Mouse (Mus musculus) liver, adult 2 months (tissue): ENCODE measurements around the gene Slitrk1. TPM values are rescaled to one million over a fixed set of nuclear protein-coding genes. Genes with fewer than 3 reads are reported as not detected.
A peak's percentile ranks its signal among the peaks of the same experiment; 100 is the strongest.

Source experiments
- DNase-seq: peaks from one replicate; pipeline ENCODE4 v3.0.0-alpha.2; 2011; ENCODE audit warnings: low read depth, low spot score; ENCODE audit errors: extremely low read depth
- H3K27ac ChIP-seq: fragments of 200-500 bp; replicated peaks from 2 replicates; pipeline ENCODE4 v1.5.1; 2012; ENCODE audit warnings: low read depth, mild to moderate bottlenecking, control low read depth, inconsistent platforms, low read length; ENCODE audit not compliant: insufficient read depth
- H3K27me3 ChIP-seq: fragments of 200-500 bp; 2 replicates; pipeline ENCODE4 v1.6.1; 2012; ENCODE audit warnings: mild to moderate bottlenecking, moderate library complexity, low read length, inconsistent platforms; ENCODE audit not compliant: control insufficient read depth, insufficient read depth
- H3K36me3 ChIP-seq: fragments of 200-500 bp; 2 replicates; pipeline ENCODE4 v1.6.1; 2012; ENCODE audit warnings: low read length, inconsistent platforms; ENCODE audit not compliant: control insufficient read depth, insufficient read depth
- H3K4me1 ChIP-seq: fragments of 200-500 bp; 2 replicates; pipeline ENCODE4 v1.6.1; 2011; ENCODE audit warnings: low read length; ENCODE audit not compliant: control insufficient read depth, insufficient read depth
- H3K4me3 ChIP-seq: fragments of 200-500 bp; 2 replicates; pipeline ENCODE4 v1.5.1; 2011; ENCODE audit warnings: low read depth, mild to moderate bottlenecking, control low read depth, low read length, moderate library complexity; ENCODE audit not compliant: insufficient read depth
- H3K79me2 ChIP-seq: fragments of 200-500 bp; 2 replicates; pipeline ENCODE4 v1.6.1; 2012; ENCODE audit warnings: inconsistent platforms, mild to moderate bottlenecking, low read length, moderate library complexity; ENCODE audit not compliant: control insufficient read depth, insufficient read depth
- H3K9ac ChIP-seq: fragments of 200-500 bp; 2 replicates; pipeline ENCODE4 v1.6.1; 2012; ENCODE audit warnings: low read depth, mild to moderate bottlenecking, control low read depth, inconsistent platforms, low read length
- CTCF ChIP-seq: fragments of 200-500 bp; IDR thresholded peaks from 2 replicates; pipeline ENCODE4 v1.5.1; 2011; ENCODE audit warnings: low read depth, low read length, control low read depth
- POLR2A ChIP-seq: fragments of 200-500 bp; IDR thresholded peaks from 2 replicates; pipeline ENCODE4 v1.6.1; 2011; ENCODE audit warnings: low read length, control low read depth; ENCODE audit not compliant: insufficient read depth; ENCODE audit errors: extremely low read depth
- WGBS: fragments of 180-500 bp; shearing (Covaris S2); methylation state at CpG from one replicate; pipeline ENCODE4 v1.1.7; 2018; 5-methylcytosine and 5-hydroxymethylcytosine counted together
- polyA plus RNA-seq: library from polyadenylated mRNA; depleted of rRNA; stranded (reverse); fragments of >200 nt; gene quantifications from 2 replicates; pipeline ENCODE4 v1.2.3, GENCODE M21; 2012
- total RNA-seq: library from RNA; depleted of rRNA; stranded (reverse); fragments of >200 nt; gene quantifications from 2 replicates; pipeline ENCODE4 v1.2.3, GENCODE M21; 2014

Slitrk1 gene
- total and polyA plus RNA-seq, 2 experiments, result not detected

GRCm38 (mm10) chr14:108911138-108911841, 2.7 kb downstream of the Slitrk1 start:
- Histone ChIP-seq H3K4me1 (no peaks in the 10 kb centered on the region), H3K79me2 (no peaks in the 10 kb centered on the region), H3K27ac (no peak overlapping the region), H3K9ac (no peak overlapping the region), H3K27me3 (peaks cover 12% of the 10 kb centered on the region; the same call in 1 of the 2 replicates), H3K36me3 (no peaks in the 10 kb centered on the region), H3K4me3 (no peak overlapping the region)
- WGBS, result 4% methylated on average over 24 of the region's 24 CpGs
- TF ChIP-seq POLR2A, result no peak
- no peak for DNase-seq

- no peak overlapping the region for H3K4me3 ChIP-seq
Measured at GRCm38 (mm10) chr14:108910449-108911137, 3.4 kb downstream of the Slitrk1 start.

DNA sequence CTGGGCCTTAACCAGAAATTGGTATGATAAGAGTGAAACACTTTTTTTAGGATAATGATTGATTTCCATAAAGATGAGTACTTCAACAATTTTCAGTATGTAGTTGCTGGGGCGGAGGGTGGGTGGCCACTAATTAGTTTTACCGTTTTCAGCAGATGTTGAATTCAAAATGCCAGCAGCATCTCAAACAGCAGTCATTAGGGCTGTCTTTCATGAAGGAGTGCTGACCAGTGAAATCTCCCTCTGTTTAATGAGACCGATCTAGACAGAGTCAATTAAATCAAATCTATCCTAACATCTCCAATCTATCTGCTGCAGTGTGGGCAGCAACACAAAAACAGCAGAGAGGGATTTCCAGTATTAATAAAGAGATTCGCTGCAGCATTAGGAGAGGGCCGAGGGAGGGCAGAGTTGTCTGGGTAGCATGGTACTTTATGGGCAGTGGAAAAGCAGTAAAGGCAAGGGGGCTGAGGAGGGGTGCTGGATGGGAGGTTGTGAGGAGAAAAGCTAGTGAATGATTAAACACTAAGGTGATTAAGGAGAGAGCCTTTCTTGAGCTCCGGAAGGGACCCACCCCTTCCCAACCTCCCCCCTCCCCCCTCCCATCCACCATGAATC, 4.5 kb downstream of the Slitrk1 start:
- no peaks in the 10 kb centered on the region for H3K4me1 ChIP-seq
- peaks cover 12% of the 10 kb centered on the region; the same call in 1 of the 2 replicates for H3K27me3 ChIP-seq
- no peaks in the 10 kb centered on the region for H3K79me2 ChIP-seq
- TF ChIP-seq POLR2A, result no peak
- TF ChIP-seq CTCF, result no peak
- no peaks in the 10 kb centered on the region for H3K36me3 ChIP-seq
- H3K9ac ChIP-seq, result no peak overlapping the region
- WGBS, result 41% methylated on average over 6 of the region's 6 CpGs
- no peak for DNase-seq
- H3K27ac ChIP-seq, result no peak overlapping the region
- H3K4me3 ChIP-seq, result no peak overlapping the region

More at GRCm38 (mm10) chr14:108910449-108911137, 3.4 kb downstream of the Slitrk1 start:
- Histone ChIP-seq H3K79me2 (no peaks in the 10 kb centered on the region), H3K36me3 (no peaks in the 10 kb centered on the region), H3K27me3 (peaks cover 12% of the 10 kb centered on the region; the same call in 1 of the 2 replicates), H3K9ac (no peak overlapping the region), H3K4me1 (no peaks in the 10 kb centered on the region), H3K27ac (no peak overlapping the region)
- 8% methylated on average over 19 of the region's 19 CpGs for WGBS
- no peak for TF ChIP-seq CTCF
- no peak for TF ChIP-seq POLR2A
- DNase-seq, result peak; percentile 14

- H3K9ac ChIP-seq, result no peak overlapping the region
- DNase-seq, result no peak
- TF ChIP-seq POLR2A (no peak), CTCF (no peak)
- 69% methylated on average over 7 of the region's 7 CpGs for WGBS
- H3K36me3 ChIP-seq, result no peaks in the 10 kb centered on the region
- no peak overlapping the region for H3K4me3 ChIP-seq
- no peaks in the 10 kb centered on the region for H3K27me3 ChIP-seq
- no peaks in the 10 kb centered on the region for H3K4me1 ChIP-seq
- no peaks in the 10 kb centered on the region for H3K79me2 ChIP-seq
- H3K27ac ChIP-seq, result no peak overlapping the region
Measured at GRCm38 (mm10) chr14:108898601-108899000, 15.4 kb downstream of the Slitrk1 start.

- no peak overlapping the region for H3K9ac ChIP-seq
- DNase-seq, result no peak
- no peak for TF ChIP-seq POLR2A
- no peak for TF ChIP-seq CTCF
- H3K36me3 ChIP-seq, result no peaks in the 10 kb centered on the region
- no peak overlapping the region for H3K4me3 ChIP-seq
- no peaks in the 10 kb centered on the region for H3K4me1 ChIP-seq
- no peaks in the 10 kb centered on the region for H3K27me3 ChIP-seq
- no peak overlapping the region for H3K27ac ChIP-seq
- no peaks in the 10 kb centered on the region for H3K79me2 ChIP-seq
- WGBS, result 34% methylated on average over 2 of the region's 2 CpGs
Measured at GRCm38 (mm10) chr14:108895456-108895855, 18.5 kb downstream of the Slitrk1 start.

- Histone ChIP-seq H3K36me3 (no peaks in the 10 kb centered on the region), H3K4me1 (no peaks in the 10 kb centered on the region), H3K4me3 (no peak overlapping the region), H3K27me3 (no peaks in the 10 kb centered on the region), H3K79me2 (no peaks in the 10 kb centered on the region), H3K27ac (no peak overlapping the region), H3K9ac (no peak overlapping the region)
- DNase-seq, result no peak
- no peak for TF ChIP-seq POLR2A
- no peak for TF ChIP-seq CTCF
Measured at GRCm38 (mm10) chr14:108867816-108868215, 46.1 kb downstream of the Slitrk1 start.
